8 mouse cellular contexts compared by ENCODE assay signal in genomic region chr6:86733183-86733876, GRCm38 (mm10). TPM values are rescaled to one million over a fixed set of nuclear protein-coding genes. Genes with fewer than 3 reads are reported as not detected.
DNase-seq lines count a peak whose midpoint lies in the region; ATAC-seq lines count a peak whose summit lies in the region.

TSS of gene Gmcl1 (minus strand) at chr6:86733383.

- H3K36me3 ChIP-seq in hindbrain, embryonic 14.5 days (replicated peaks; ENCODE audit: control insufficient read depth, insufficient read depth) = no peaks in the 10 kb centered on the region

- H3K27ac ChIP-seq in hindbrain, embryonic 14.5 days = peak within 1 kb of the TSS; percentile 92

- H3K9me3 ChIP-seq in hindbrain, embryonic 14.5 days (ENCODE audit: control insufficient read depth, low read length) = no peaks in the 10 kb centered on the region

- H3K4me3 ChIP-seq in hindbrain, embryonic 14.5 days (replicated peaks; ENCODE audit: low read length) = peak within 1 kb of the TSS; percentile 88

- peak; percentile 95 for ATAC-seq in hindbrain, embryonic 14.5 days (ENCODE audit: low FRiP score)

- H3K4me2 ChIP-seq in hindbrain, embryonic 14.5 days (replicated peaks) = peak within 1 kb of the TSS; percentile 78

- no peaks in the 10 kb centered on the region for H3K27me3 ChIP-seq in hindbrain, embryonic 14.5 days (ENCODE audit: control insufficient read depth, insufficient read depth, low read length)

- peaks cover 13% of the 10 kb centered on the region for H3K4me1 ChIP-seq in hindbrain, embryonic 14.5 days (replicated peaks; ENCODE audit: control insufficient read depth, insufficient read depth, low read length)

- peak within 1 kb of the TSS; percentile 82 for H3K9ac ChIP-seq in hindbrain, embryonic 14.5 days

- under 1% methylated on average over 59 of the region's 59 CpGs for WGBS in hindbrain, embryonic 14.5 days

- DNase-seq in R1 (ENCODE audit: low read depth, low spot score) = peak; percentile 95
- peak; percentile 93 to 98 for DNase-seq in cerebellum, postnatal 25 days
- peak; percentile 74 to 84 for DNase-seq in frontal cortex, postnatal 25 days (ENCODE audit: low spot score in 2 of 2)
- peak; percentile 99 for DNase-seq in hindbrain, embryonic 14.5 days (ENCODE audit: low spot score)
- peak; percentile 91 to 92 for DNase-seq in layer of hippocampus, postnatal 36 days
- DNase-seq in lung, postnatal 36 days = peak; percentile 94
- DNase-seq in retina, postnatal 1 day = peak; percentile 98
- DNase-seq in urinary bladder, adult 18-20 months (ENCODE audit: low spot score in 2 of 2) = peak; percentile 72 to 89

RNA-seq across cellular contexts. Expression of gene Gmcl1, which starts in this region (rescaled TPM):
- polyA plus RNA-seq in hindbrain, embryonic 14.5 days (2014; fragmentation: Nextera tagmentation; extraction: Ambion mirVana) = 40.8 and 44.8 TPM in 2 replicates
- 10 to 100 TPM; 30.0 to 30.1 TPM for total RNA-seq in layer of hippocampus, postnatal 36 days (2021)

Comparison
In these comparisons a context has a peak if more than half of its experiments do, and no peak if none do; other contexts are left out.
1. Peak in every context shown above with its lines: DNase-seq, ATAC-seq, H3K4me3 ChIP-seq and H3K27ac ChIP-seq.